Mouse (Mus musculus) heart, adult 2 months (tissue): ENCODE data around the gene Ankrd45.
A peak's percentile ranks its signal among the peaks of the same experiment; 100 is the strongest.

Experiments
- CTCF ChIP-seq: fragments of 200-600 bp; IDR thresholded peaks from 2 replicates; pipeline ENCODE4 v1.8.1; 2022; ENCODE audit warnings: antibody characterized with exemption, mild to moderate bottlenecking, moderate library complexity
- POLR2A ChIP-seq: fragments of 200-500 bp; IDR thresholded peaks from 2 replicates; pipeline ENCODE4 v1.6.1; 2011; ENCODE audit warnings: mild to moderate bottlenecking, low read depth, low read length, control low read depth; ENCODE audit not compliant: insufficient read depth

- TF ChIP-seq CTCF (peak; percentile 25; the same call in 1 of the 2 replicates), POLR2A (peak; percentile 93)
These were observed 11.5 kb upstream of the Ankrd45 start, which contains the start of gene Klhl20 for GRCm38 (mm10) chr1:161130726-161131664.
